Mouse (Mus musculus): ENCODE results near the gene Ms4a14.
"Not testable (repeated sequence)": the region's sequence is repeated elsewhere in the genome, so short reads cannot be mapped to it uniquely, and the experiment has no call there.

The Ms4a14 gene

GRCm38 (mm10) chr19:11262932-11263331 is 51.3 kb downstream of the Ms4a14 start:
- not testable (repeated sequence) for DNase-seq (ENCODE audit: low spot score)

- no peak for DNase-seq (ENCODE audit: low spot score)
Measured at GRCm38 (mm10) chr19:11261522-11261921, 52.7 kb downstream of the Ms4a14 start.

Measured in embryo, embryonic 10 days (tissue).